Mouse (Mus musculus): ENCODE measurements around the gene Med27. TPM values are rescaled to one million over a fixed set of nuclear protein-coding genes. Genes with fewer than 3 reads are reported as not detected.

The Med27 gene
- polyA plus RNA-seq, 1 experiment from 2014 or later = 40.6 TPM

GRCm38 (mm10) chr2:29495271-29495670, 148.7 kb downstream of the Med27 start:
- Histone ChIP-seq H3K36me3 (ENCODE audit: control insufficient read depth, insufficient read depth, low read length) (no peaks in the 10 kb centered on the region), H3K4me3 (ENCODE audit: low read depth, low read length) (no peak overlapping the region), H3K27me3 (ENCODE audit: control insufficient read depth, insufficient read depth, low read length) (no peaks in the 10 kb centered on the region), H3K9ac (ENCODE audit: low read depth, low read length) (no peak overlapping the region), H3K4me1 (ENCODE audit: control insufficient read depth, insufficient read depth, low read length) (peaks cover 15% of the 10 kb centered on the region), H3K9me3 (replicated peaks; ENCODE audit: control insufficient read depth, low read length) (no peaks in the 10 kb centered on the region), H3K27ac (ENCODE audit: low read depth, low read length) (no peak overlapping the region), H3K4me2 (no peak overlapping the region)
- 96% methylated on average over 2 of the region's 2 CpGs for WGBS (ENCODE audit: insufficient replicate concordance)
- ATAC-seq (replicated peaks; ENCODE audit: insufficient number of reproducible peaks, low FRiP score, low TSS enrichment) = no peak

GRCm38 (mm10) chr2:29500601-29501350, 154.2 kb downstream of the Med27 start:
- ATAC-seq (replicated peaks; ENCODE audit: insufficient number of reproducible peaks, low FRiP score, low TSS enrichment) = no peak
- H3K4me2 ChIP-seq = no peak overlapping the region
- H3K4me3 ChIP-seq (ENCODE audit: low read depth, low read length) = no peak overlapping the region
- no peak overlapping the region for H3K9ac ChIP-seq (ENCODE audit: low read depth, low read length)
- WGBS (ENCODE audit: insufficient replicate concordance) = 78% methylated on average over 9 of the region's 9 CpGs
- peaks cover 2% of the 10 kb centered on the region for H3K4me1 ChIP-seq (ENCODE audit: control insufficient read depth, insufficient read depth, low read length)
- H3K27ac ChIP-seq (ENCODE audit: low read depth, low read length) = no peak overlapping the region
- no peaks in the 10 kb centered on the region for H3K9me3 ChIP-seq (replicated peaks; ENCODE audit: control insufficient read depth, low read length)
- no peaks in the 10 kb centered on the region for H3K36me3 ChIP-seq (ENCODE audit: control insufficient read depth, insufficient read depth, low read length)
- H3K27me3 ChIP-seq (ENCODE audit: control insufficient read depth, insufficient read depth, low read length) = no peaks in the 10 kb centered on the region

- no peaks in the 10 kb centered on the region for H3K9me3 ChIP-seq (replicated peaks; ENCODE audit: control insufficient read depth, low read length)
- H3K4me3 ChIP-seq (ENCODE audit: low read depth, low read length) = no peak overlapping the region
- no peak overlapping the region for H3K4me2 ChIP-seq
- no peak overlapping the region for H3K9ac ChIP-seq (ENCODE audit: low read depth, low read length)
- peaks cover 4% of the 10 kb centered on the region for H3K4me1 ChIP-seq (ENCODE audit: control insufficient read depth, insufficient read depth, low read length)
- H3K27ac ChIP-seq (ENCODE audit: low read depth, low read length) = no peak overlapping the region
- WGBS (ENCODE audit: insufficient replicate concordance) = 79% methylated on average over 4 of the region's 4 CpGs
- no peaks in the 10 kb centered on the region for H3K27me3 ChIP-seq (ENCODE audit: control insufficient read depth, insufficient read depth, low read length)
- no peak for ATAC-seq (replicated peaks; ENCODE audit: insufficient number of reproducible peaks, low FRiP score, low TSS enrichment)
- no peaks in the 10 kb centered on the region for H3K36me3 ChIP-seq (ENCODE audit: control insufficient read depth, insufficient read depth, low read length)
Observed at GRCm38 (mm10) chr2:29501381-29501780, 154.8 kb downstream of the Med27 start.

- Histone ChIP-seq H3K4me2 (no peak overlapping the region), H3K4me3 (ENCODE audit: low read depth, low read length) (no peak overlapping the region), H3K9me3 (replicated peaks; ENCODE audit: control insufficient read depth, low read length) (no peaks in the 10 kb centered on the region), H3K27me3 (ENCODE audit: control insufficient read depth, insufficient read depth, low read length) (no peaks in the 10 kb centered on the region), H3K36me3 (ENCODE audit: control insufficient read depth, insufficient read depth, low read length) (no peaks in the 10 kb centered on the region), H3K4me1 (ENCODE audit: control insufficient read depth, insufficient read depth, low read length) (peaks cover 8% of the 10 kb centered on the region), H3K27ac (ENCODE audit: low read depth, low read length) (no peak overlapping the region), H3K9ac (ENCODE audit: low read depth, low read length) (no peak overlapping the region)
- ATAC-seq (replicated peaks; ENCODE audit: insufficient number of reproducible peaks, low FRiP score, low TSS enrichment) = no peak
- WGBS (ENCODE audit: insufficient replicate concordance) = 69% methylated on average over 6 of the region's 6 CpGs
Observed at GRCm38 (mm10) chr2:29504848-29505247, 158.2 kb downstream of the Med27 start.

- 77% methylated on average over 4 of the region's 4 CpGs for WGBS (ENCODE audit: insufficient replicate concordance)
- Histone ChIP-seq H3K4me3 (ENCODE audit: low read depth, low read length) (no peak overlapping the region), H3K36me3 (ENCODE audit: control insufficient read depth, insufficient read depth, low read length) (no peaks in the 10 kb centered on the region), H3K4me1 (ENCODE audit: control insufficient read depth, insufficient read depth, low read length) (peaks cover 8% of the 10 kb centered on the region), H3K9ac (ENCODE audit: low read depth, low read length) (no peak overlapping the region), H3K27me3 (ENCODE audit: control insufficient read depth, insufficient read depth, low read length) (no peaks in the 10 kb centered on the region), H3K27ac (ENCODE audit: low read depth, low read length) (no peak overlapping the region), H3K9me3 (replicated peaks; ENCODE audit: control insufficient read depth, low read length) (no peaks in the 10 kb centered on the region), H3K4me2 (no peak overlapping the region)
- ATAC-seq (replicated peaks; ENCODE audit: insufficient number of reproducible peaks, low FRiP score, low TSS enrichment) = no peak
Observed at GRCm38 (mm10) chr2:29506411-29506810, 159.8 kb downstream of the Med27 start.

GRCm38 (mm10) chr2:29513131-29513530, 166.5 kb downstream of the Med27 start:
- H3K27me3 ChIP-seq (ENCODE audit: control insufficient read depth, insufficient read depth, low read length) = no peaks in the 10 kb centered on the region
- peaks cover 14% of the 10 kb centered on the region for H3K4me1 ChIP-seq (ENCODE audit: control insufficient read depth, insufficient read depth, low read length)
- no peaks in the 10 kb centered on the region for H3K36me3 ChIP-seq (ENCODE audit: control insufficient read depth, insufficient read depth, low read length)
- no peak overlapping the region for H3K4me3 ChIP-seq (ENCODE audit: low read depth, low read length)
- H3K9me3 ChIP-seq (replicated peaks; ENCODE audit: control insufficient read depth, low read length) = no peaks in the 10 kb centered on the region
- no peak overlapping the region for H3K4me2 ChIP-seq
- 37% methylated on average over 7 of the region's 7 CpGs for WGBS (ENCODE audit: insufficient replicate concordance)
- no peak for ATAC-seq (replicated peaks; ENCODE audit: insufficient number of reproducible peaks, low FRiP score, low TSS enrichment)
- peak overlapping the region; percentile 51 for H3K27ac ChIP-seq (ENCODE audit: low read depth, low read length)
- H3K9ac ChIP-seq (ENCODE audit: low read depth, low read length) = no peak overlapping the region

GRCm38 (mm10) chr2:29514836-29515235, 168.2 kb downstream of the Med27 start:
- Histone ChIP-seq H3K4me1 (ENCODE audit: control insufficient read depth, insufficient read depth, low read length) (peaks cover 14% of the 10 kb centered on the region), H3K9ac (ENCODE audit: low read depth, low read length) (no peak overlapping the region), H3K4me2 (no peak overlapping the region), H3K27ac (ENCODE audit: low read depth, low read length) (no peak overlapping the region), H3K36me3 (ENCODE audit: control insufficient read depth, insufficient read depth, low read length) (no peaks in the 10 kb centered on the region), H3K27me3 (ENCODE audit: control insufficient read depth, insufficient read depth, low read length) (no peaks in the 10 kb centered on the region), H3K9me3 (replicated peaks; ENCODE audit: control insufficient read depth, low read length) (no peaks in the 10 kb centered on the region), H3K4me3 (ENCODE audit: low read depth, low read length) (no peak overlapping the region)
- WGBS (ENCODE audit: insufficient replicate concordance) = 80% methylated on average over 6 of the region's 6 CpGs
- ATAC-seq (replicated peaks; ENCODE audit: insufficient number of reproducible peaks, low FRiP score, low TSS enrichment) = no peak

GRCm38 (mm10) chr2:29515831-29516447, 169.3 kb downstream of the Med27 start:
- Histone ChIP-seq H3K9me3 (replicated peaks; ENCODE audit: control insufficient read depth, low read length) (no peaks in the 10 kb centered on the region), H3K27ac (ENCODE audit: low read depth, low read length) (no peak overlapping the region), H3K9ac (ENCODE audit: low read depth, low read length) (no peak overlapping the region), H3K4me3 (ENCODE audit: low read depth, low read length) (no peak overlapping the region), H3K4me1 (ENCODE audit: control insufficient read depth, insufficient read depth, low read length) (peaks cover 14% of the 10 kb centered on the region), H3K27me3 (ENCODE audit: control insufficient read depth, insufficient read depth, low read length) (no peaks in the 10 kb centered on the region), H3K4me2 (no peak overlapping the region), H3K36me3 (ENCODE audit: control insufficient read depth, insufficient read depth, low read length) (no peaks in the 10 kb centered on the region)
- ATAC-seq (replicated peaks; ENCODE audit: insufficient number of reproducible peaks, low FRiP score, low TSS enrichment) = no peak
- 82% methylated on average over 4 of the region's 4 CpGs for whole genome bisulfite sequencing (ENCODE audit: insufficient replicate concordance)

Data from heart, embryonic 11.5 days (tissue).